Mouse (Mus musculus): Measurements from ENCODE around the gene Cela1.

Cela1 gene

GRCm38 (mm10) chr15:100669337-100669736 is 18.4 kb downstream of the Cela1 start, which contains the start of gene Bin2:
Bin2 (minus strand) TSS chr15:100669553.
- peak; percentile 90 to 91 for DNase-seq

DNA sequence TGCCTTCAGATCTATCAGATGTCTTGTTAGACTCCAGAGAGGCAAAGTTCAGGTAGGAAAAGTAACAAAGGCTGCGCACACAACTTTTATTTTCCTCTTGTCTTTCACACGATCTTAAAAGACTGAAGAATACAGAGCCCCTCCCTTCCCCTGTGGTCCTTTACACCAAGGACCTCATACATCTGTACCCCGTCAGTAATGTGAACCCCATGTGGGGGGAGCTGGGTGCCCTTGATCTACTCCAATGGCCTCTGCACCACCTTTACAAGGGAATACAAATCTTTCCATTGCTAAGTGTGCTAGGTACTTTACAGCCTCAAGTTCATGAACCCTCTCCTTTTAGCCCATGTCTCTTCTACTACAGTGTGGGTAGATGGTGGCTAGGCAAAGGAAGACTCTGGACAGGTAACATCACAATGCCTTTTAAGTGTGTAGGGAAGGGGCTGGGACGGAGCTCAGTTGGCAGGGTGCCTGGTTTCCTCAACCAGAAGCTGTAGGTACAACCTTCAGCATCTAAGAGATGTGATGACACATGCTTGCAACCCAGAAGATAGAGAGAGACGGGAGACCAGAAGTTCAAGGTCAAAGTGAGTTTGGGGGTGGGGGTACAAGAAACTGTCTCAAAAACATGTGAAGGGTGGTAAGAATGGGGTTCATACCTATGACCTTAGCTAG is 19.7 kb downstream of the Cela1 start:
- DNase-seq = no peak

- DNase-seq = no peak
These were observed 20.3 kb downstream of the Cela1 start for GRCm38 (mm10) chr15:100667420-100667819.

- DNase-seq = no peak
These were observed 20.9 kb downstream of the Cela1 start for GRCm38 (mm10) chr15:100666851-100667250.

DNA sequence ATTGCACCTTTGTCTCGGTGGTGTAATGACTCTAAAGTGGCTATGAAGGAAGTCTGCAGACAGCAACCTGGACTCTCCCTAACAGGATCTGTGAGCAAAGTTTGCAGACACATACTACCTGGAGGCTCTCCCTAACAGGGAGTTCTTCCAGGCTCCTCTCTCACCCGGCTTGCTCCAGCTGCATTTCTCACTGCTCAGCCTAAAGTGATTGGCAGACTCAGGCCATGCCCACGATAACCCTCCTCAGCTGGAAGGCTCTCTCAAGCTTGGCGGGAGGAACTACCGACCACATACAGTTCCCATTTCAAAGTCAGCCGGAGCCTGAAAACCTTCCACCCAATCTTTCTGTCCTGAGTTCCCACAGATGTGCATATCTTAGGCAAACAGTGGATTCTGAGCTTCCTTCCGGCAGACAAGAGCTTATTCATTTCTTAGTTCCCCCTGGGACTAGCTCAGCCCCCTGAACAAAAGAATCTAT is 21.5 kb downstream of the Cela1 start:
- DNase-seq = peak in 1 of 2 experiments; percentile 13

- DNase-seq = peak; percentile 46 to 51
These were observed 22.1 kb downstream of the Cela1 start for GRCm38 (mm10) chr15:100665411-100666218.

- peak; percentile 87 to 92 for DNase-seq
These were observed 22.9 kb downstream of the Cela1 start for GRCm38 (mm10) chr15:100664813-100665274.

- no peak for DNase-seq
These were observed 26.9 kb downstream of the Cela1 start for GRCm38 (mm10) chr15:100660805-100661204.

GRCm38 (mm10) chr15:100660306-100660705 is 27.4 kb downstream of the Cela1 start:
- no peak for DNase-seq

- DNase-seq = no peak
These were observed 32.5 kb downstream of the Cela1 start for GRCm38 (mm10) chr15:100655201-100655600.

- DNase-seq = no peak
These were observed 33.5 kb downstream of the Cela1 start for GRCm38 (mm10) chr15:100654271-100654670.

DNA sequence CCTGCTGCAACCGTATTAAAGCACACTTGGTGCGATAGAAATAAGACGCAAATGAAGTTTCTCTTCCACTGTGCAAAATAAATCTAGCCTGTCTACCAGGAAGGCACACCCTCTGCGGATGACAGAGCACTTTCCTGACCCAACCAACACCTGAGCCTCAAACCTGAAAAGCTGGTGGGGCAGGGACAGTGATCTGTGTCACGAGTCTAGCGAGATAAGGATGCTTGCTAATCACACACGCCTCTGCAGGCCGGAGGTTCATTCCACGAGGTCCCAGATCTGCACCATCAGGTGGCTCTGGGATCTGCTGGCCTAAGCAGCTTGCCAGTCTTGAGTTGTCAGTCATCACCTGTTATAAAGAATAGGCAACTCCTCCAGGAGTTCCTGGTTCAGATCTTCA is 36.1 kb downstream of the Cela1 start:
- no peak for DNase-seq

- DNase-seq = no peak
These were observed 37.6 kb downstream of the Cela1 start for GRCm38 (mm10) chr15:100650111-100650510.

DNA sequence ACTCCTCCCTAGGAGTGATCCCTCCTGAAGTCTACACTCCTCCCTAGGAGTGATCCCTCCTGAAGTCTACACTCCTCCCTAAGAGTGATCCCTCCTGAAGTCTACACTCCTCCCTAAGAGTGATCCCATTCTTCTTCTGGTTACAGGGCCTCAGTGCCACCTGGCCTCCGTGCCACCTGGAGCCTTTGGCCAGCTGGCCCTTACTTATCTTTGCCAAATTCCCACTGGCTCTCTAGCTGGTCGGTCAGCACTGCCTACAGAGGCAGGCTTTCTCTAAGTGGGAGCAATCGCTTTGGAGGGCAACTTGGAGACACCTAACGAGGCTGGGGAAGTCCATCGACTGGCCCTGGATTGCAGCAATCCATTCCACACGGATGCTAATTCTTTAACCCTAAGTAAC is 41.6 kb downstream of the Cela1 start:
- DNase-seq = no peak

GRCm38 (mm10) chr15:100642451-100642850 is 45.3 kb downstream of the Cela1 start:
- no peak for DNase-seq

DNA sequence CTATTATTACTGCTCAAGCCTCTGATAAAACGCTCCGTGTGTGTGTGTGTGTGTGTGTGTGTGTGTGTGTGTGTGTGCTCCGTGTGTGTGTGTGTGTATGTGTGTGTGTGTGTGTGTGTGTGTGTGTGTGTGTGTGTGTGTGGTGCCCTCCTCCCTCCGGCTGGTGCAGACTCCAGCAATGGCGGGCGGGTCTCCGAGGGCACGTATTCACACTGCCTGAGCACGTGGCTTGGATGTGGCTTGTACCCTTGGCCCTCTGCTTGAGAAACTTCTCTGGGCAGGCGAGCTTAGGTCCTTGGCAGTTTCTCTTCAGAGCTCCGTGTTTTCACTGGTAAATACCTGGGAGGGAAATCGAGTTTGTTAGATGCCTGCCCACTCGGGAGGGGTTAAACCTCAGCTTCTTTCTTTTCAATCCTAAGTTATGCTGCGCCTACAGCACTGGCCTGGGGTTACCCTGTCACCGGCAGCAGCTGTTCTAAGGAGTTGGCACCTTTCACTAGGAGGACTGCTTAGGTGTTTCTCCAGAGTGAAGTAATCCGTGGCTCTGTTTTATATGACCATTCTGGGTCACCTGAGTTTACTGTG is 46.4 kb downstream of the Cela1 start:
- no peak for DNase-seq

DNA sequence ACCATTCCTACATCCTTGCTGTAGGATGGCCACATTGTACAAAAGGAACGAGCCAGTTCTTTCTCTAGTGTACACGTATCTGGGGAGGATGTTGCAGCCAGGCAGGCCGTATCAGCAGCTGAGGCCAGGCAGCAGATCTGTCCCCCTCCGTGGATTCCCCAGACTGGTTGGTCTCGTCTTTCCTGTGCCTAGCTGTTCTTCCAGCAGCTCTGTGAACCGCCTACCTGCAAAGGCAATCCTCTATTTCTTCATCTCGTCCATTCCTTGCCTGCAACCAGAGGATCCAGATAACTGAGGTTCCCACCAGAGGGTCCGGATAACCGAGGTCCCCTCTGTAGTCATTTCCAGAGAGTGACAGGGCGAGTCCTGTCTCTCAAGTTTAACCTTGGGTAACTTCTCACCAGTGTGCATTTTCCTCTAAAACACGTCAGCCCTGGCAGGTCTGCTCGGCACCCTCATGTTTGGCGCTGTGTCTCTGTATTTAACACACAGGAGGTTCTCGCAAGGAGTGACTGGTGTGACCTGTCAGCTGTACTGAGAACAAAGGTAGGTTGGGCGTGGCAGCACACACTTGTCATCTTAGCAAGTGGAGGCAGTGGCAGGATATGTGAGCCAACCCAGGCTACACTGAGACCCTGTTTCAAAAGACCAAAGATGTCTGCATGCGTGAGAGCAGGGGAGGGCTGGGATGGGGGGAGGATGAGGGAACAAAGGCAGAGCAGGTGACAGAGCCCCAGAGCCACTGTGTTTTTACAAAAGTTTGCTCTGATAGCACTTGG is 47.6 kb downstream of the Cela1 start:
- no peak for DNase-seq

- DNase-seq = peak; percentile 60 to 66
These were observed 50.1 kb downstream of the Cela1 start for GRCm38 (mm10) chr15:100637661-100638060.

GRCm38 (mm10) chr15:100636700-100637501 is 50.8 kb downstream of the Cela1 start, which contains the start of gene Smagp:
Smagp (minus strand) TSS chr15:100636940.
- peak; percentile 41 to 46 for DNase-seq

GRCm38 (mm10) chr15:100635851-100636645 is 51.7 kb downstream of the Cela1 start:
- DNase-seq = no peak

DNA sequence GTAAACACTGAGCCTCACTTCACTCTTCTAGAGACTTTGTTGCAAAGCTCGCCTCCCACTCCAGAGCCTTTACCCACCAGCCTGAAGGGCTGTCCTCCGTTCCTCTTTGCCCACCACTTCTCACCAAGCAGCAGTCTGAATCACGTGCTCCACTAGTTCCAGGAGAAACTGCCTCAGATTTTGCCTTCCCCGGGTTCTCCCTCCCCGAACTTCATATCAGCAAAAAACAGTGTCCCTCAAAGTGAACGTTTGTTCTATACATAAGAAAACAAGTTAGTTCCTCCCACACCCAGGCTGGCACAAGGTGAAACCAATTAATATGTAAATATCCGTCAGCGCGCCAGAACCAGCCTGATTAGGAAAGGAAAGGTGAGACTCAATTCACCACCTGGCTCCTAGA is 52.5 kb downstream of the Cela1 start:
- peak in 1 of 2 experiments; percentile 36 for DNase-seq

All from B cell, adult 2 months (primary cell).